Mouse (Mus musculus): ENCODE data around the gene Dnajc10. TPM values are rescaled to one million over a fixed set of nuclear protein-coding genes. Genes with fewer than 3 reads are reported as not detected.

Dnajc10 gene
- polyA plus RNA-seq, 1 experiment from 2014 or later, result 96.6 TPM

- H3K9ac ChIP-seq (ENCODE audit: low read length), result no peak overlapping the region
- no peak for DNase-seq (ENCODE audit: low spot score)
- H3K9me3 ChIP-seq (ENCODE audit: control insufficient read depth, low read length), result no peaks in the 10 kb centered on the region
- no peaks in the 10 kb centered on the region for H3K4me1 ChIP-seq (ENCODE audit: control insufficient read depth, insufficient read depth, low read length)
- H3K4me3 ChIP-seq (ENCODE audit: low read depth, low read length), result no peak overlapping the region
- H3K27ac ChIP-seq (ENCODE audit: low read depth, low read length), result no peak overlapping the region
- no peak overlapping the region for H3K4me2 ChIP-seq (ENCODE audit: low read depth)
- ATAC-seq (ENCODE audit: insufficient read depth, low FRiP score, low TSS enrichment), result no peak
- no peaks in the 10 kb centered on the region for H3K36me3 ChIP-seq (ENCODE audit: control insufficient read depth, insufficient read depth, low read length)
- H3K27me3 ChIP-seq (ENCODE audit: control insufficient read depth, insufficient read depth, low read length), result no peaks in the 10 kb centered on the region
Measured at GRCm38 (mm10) chr2:80374892-80375291, 59.6 kb downstream of the Dnajc10 start.

GRCm38 (mm10) chr2:80379848-80380247 lies 64.6 kb downstream of the Dnajc10 start:
- Histone ChIP-seq H3K4me1 (ENCODE audit: control insufficient read depth, insufficient read depth, low read length) (no peaks in the 10 kb centered on the region), H3K9ac (ENCODE audit: low read length) (no peak overlapping the region), H3K27ac (ENCODE audit: low read depth, low read length) (no peak overlapping the region), H3K27me3 (ENCODE audit: control insufficient read depth, insufficient read depth, low read length) (no peaks in the 10 kb centered on the region), H3K4me2 (ENCODE audit: low read depth) (no peak overlapping the region), H3K4me3 (ENCODE audit: low read depth, low read length) (no peak overlapping the region), H3K9me3 (ENCODE audit: control insufficient read depth, low read length) (no peaks in the 10 kb centered on the region), H3K36me3 (ENCODE audit: control insufficient read depth, insufficient read depth, low read length) (no peaks in the 10 kb centered on the region)
- DNase-seq (ENCODE audit: low spot score) (no peak), ATAC-seq (ENCODE audit: insufficient read depth, low FRiP score, low TSS enrichment) (no peak)
- WGBS, result 94% methylated on average over 5 of the region's 5 CpGs

- H3K27me3 ChIP-seq (ENCODE audit: control insufficient read depth, insufficient read depth, low read length), result no peaks in the 10 kb centered on the region
- no peaks in the 10 kb centered on the region for H3K4me1 ChIP-seq (ENCODE audit: control insufficient read depth, insufficient read depth, low read length)
- WGBS, result 82% methylated on average over 4 of the region's 4 CpGs
- H3K9me3 ChIP-seq (ENCODE audit: control insufficient read depth, low read length), result no peaks in the 10 kb centered on the region
- H3K4me3 ChIP-seq (ENCODE audit: low read depth, low read length), result no peak overlapping the region
- H3K4me2 ChIP-seq (ENCODE audit: low read depth), result no peak overlapping the region
- no peaks in the 10 kb centered on the region for H3K36me3 ChIP-seq (ENCODE audit: control insufficient read depth, insufficient read depth, low read length)
- H3K9ac ChIP-seq (ENCODE audit: low read length), result no peak overlapping the region
- H3K27ac ChIP-seq (ENCODE audit: low read depth, low read length), result no peak overlapping the region
- ATAC-seq (ENCODE audit: insufficient read depth, low FRiP score, low TSS enrichment), result no peak
- DNase-seq (ENCODE audit: low spot score), result no peak
Measured at GRCm38 (mm10) chr2:80384447-80384846, 69.2 kb downstream of the Dnajc10 start.

- no peaks in the 10 kb centered on the region for H3K36me3 ChIP-seq (ENCODE audit: control insufficient read depth, insufficient read depth, low read length)
- no peak overlapping the region for H3K4me2 ChIP-seq (ENCODE audit: low read depth)
- no peaks in the 10 kb centered on the region for H3K9me3 ChIP-seq (ENCODE audit: control insufficient read depth, low read length)
- no peak overlapping the region for H3K4me3 ChIP-seq (ENCODE audit: low read depth, low read length)
- no peak overlapping the region for H3K27ac ChIP-seq (ENCODE audit: low read depth, low read length)
- no peak for ATAC-seq (ENCODE audit: insufficient read depth, low FRiP score, low TSS enrichment)
- H3K27me3 ChIP-seq (ENCODE audit: control insufficient read depth, insufficient read depth, low read length), result no peaks in the 10 kb centered on the region
- H3K4me1 ChIP-seq (ENCODE audit: control insufficient read depth, insufficient read depth, low read length), result no peaks in the 10 kb centered on the region
- H3K9ac ChIP-seq (ENCODE audit: low read length), result no peak overlapping the region
- WGBS, result 94% methylated on average over 2 of the region's 2 CpGs
- DNase-seq (ENCODE audit: low spot score), result no peak
Measured at GRCm38 (mm10) chr2:80386255-80386654, 71.0 kb downstream of the Dnajc10 start.

GRCm38 (mm10) chr2:80387668-80388067 lies 72.4 kb downstream of the Dnajc10 start:
- H3K27ac ChIP-seq (ENCODE audit: low read depth, low read length), result no peak overlapping the region
- 68% methylated on average over 9 of the region's 9 CpGs for WGBS
- H3K9ac ChIP-seq (ENCODE audit: low read length), result no peak overlapping the region
- peak; percentile 19 for DNase-seq (ENCODE audit: low spot score)
- no peaks in the 10 kb centered on the region for H3K27me3 ChIP-seq (ENCODE audit: control insufficient read depth, insufficient read depth, low read length)
- H3K4me2 ChIP-seq (ENCODE audit: low read depth), result no peak overlapping the region
- no peaks in the 10 kb centered on the region for H3K9me3 ChIP-seq (ENCODE audit: control insufficient read depth, low read length)
- H3K4me3 ChIP-seq (ENCODE audit: low read depth, low read length), result no peak overlapping the region
- no peak for ATAC-seq (ENCODE audit: insufficient read depth, low FRiP score, low TSS enrichment)
- no peaks in the 10 kb centered on the region for H3K4me1 ChIP-seq (ENCODE audit: control insufficient read depth, insufficient read depth, low read length)
- no peaks in the 10 kb centered on the region for H3K36me3 ChIP-seq (ENCODE audit: control insufficient read depth, insufficient read depth, low read length)

GRCm38 (mm10) chr2:80388341-80388740 lies 73.1 kb downstream of the Dnajc10 start:
- no peaks in the 10 kb centered on the region for H3K36me3 ChIP-seq (ENCODE audit: control insufficient read depth, insufficient read depth, low read length)
- no peaks in the 10 kb centered on the region for H3K27me3 ChIP-seq (ENCODE audit: control insufficient read depth, insufficient read depth, low read length)
- H3K4me1 ChIP-seq (ENCODE audit: control insufficient read depth, insufficient read depth, low read length), result no peaks in the 10 kb centered on the region
- no peaks in the 10 kb centered on the region for H3K9me3 ChIP-seq (ENCODE audit: control insufficient read depth, low read length)
- no peak overlapping the region for H3K4me2 ChIP-seq (ENCODE audit: low read depth)
- H3K27ac ChIP-seq (ENCODE audit: low read depth, low read length), result no peak overlapping the region
- no peak overlapping the region for H3K9ac ChIP-seq (ENCODE audit: low read length)
- DNase-seq (ENCODE audit: low spot score), result no peak
- no peak for ATAC-seq (ENCODE audit: insufficient read depth, low FRiP score, low TSS enrichment)
- H3K4me3 ChIP-seq (ENCODE audit: low read depth, low read length), result no peak overlapping the region
- 75% methylated on average over 3 of the region's 3 CpGs for WGBS

- Histone ChIP-seq H3K4me2 (ENCODE audit: low read depth) (no peak overlapping the region), H3K4me1 (ENCODE audit: control insufficient read depth, insufficient read depth, low read length) (peaks cover 19% of the 10 kb centered on the region), H3K9me3 (ENCODE audit: control insufficient read depth, low read length) (no peaks in the 10 kb centered on the region), H3K27ac (ENCODE audit: low read depth, low read length) (no peak overlapping the region), H3K27me3 (ENCODE audit: control insufficient read depth, insufficient read depth, low read length) (no peaks in the 10 kb centered on the region), H3K36me3 (ENCODE audit: control insufficient read depth, insufficient read depth, low read length) (no peaks in the 10 kb centered on the region), H3K4me3 (ENCODE audit: low read depth, low read length) (no peak overlapping the region), H3K9ac (ENCODE audit: low read length) (no peak overlapping the region)
- ATAC-seq (ENCODE audit: insufficient read depth, low FRiP score, low TSS enrichment), result no peak
- WGBS, result 18% methylated on average over 7 of the region's 7 CpGs
- no peak for DNase-seq (ENCODE audit: low spot score)
Measured at GRCm38 (mm10) chr2:80396057-80396456, 80.8 kb downstream of the Dnajc10 start.

GRCm38 (mm10) chr2:80396864-80397263 lies 81.6 kb downstream of the Dnajc10 start:
- no peak overlapping the region for H3K4me2 ChIP-seq (ENCODE audit: low read depth)
- H3K4me1 ChIP-seq (ENCODE audit: control insufficient read depth, insufficient read depth, low read length), result peaks cover 19% of the 10 kb centered on the region
- no peaks in the 10 kb centered on the region for H3K36me3 ChIP-seq (ENCODE audit: control insufficient read depth, insufficient read depth, low read length)
- H3K27ac ChIP-seq (ENCODE audit: low read depth, low read length), result no peak overlapping the region
- no peaks in the 10 kb centered on the region for H3K9me3 ChIP-seq (ENCODE audit: control insufficient read depth, low read length)
- DNase-seq (ENCODE audit: low spot score) (no peak), ATAC-seq (ENCODE audit: insufficient read depth, low FRiP score, low TSS enrichment) (no peak)
- H3K9ac ChIP-seq (ENCODE audit: low read length), result no peak overlapping the region
- 32% methylated on average over 3 of the region's 3 CpGs for whole genome bisulfite sequencing
- no peak overlapping the region for H3K4me3 ChIP-seq (ENCODE audit: low read depth, low read length)
- no peaks in the 10 kb centered on the region for H3K27me3 ChIP-seq (ENCODE audit: control insufficient read depth, insufficient read depth, low read length)

GRCm38 (mm10) chr2:80398595-80399099 lies 83.4 kb downstream of the Dnajc10 start:
- H3K27me3 ChIP-seq (ENCODE audit: control insufficient read depth, insufficient read depth, low read length), result no peaks in the 10 kb centered on the region
- no peaks in the 10 kb centered on the region for H3K36me3 ChIP-seq (ENCODE audit: control insufficient read depth, insufficient read depth, low read length)
- H3K4me1 ChIP-seq (ENCODE audit: control insufficient read depth, insufficient read depth, low read length), result peaks cover 19% of the 10 kb centered on the region
- H3K4me2 ChIP-seq (ENCODE audit: low read depth), result no peak overlapping the region
- H3K27ac ChIP-seq (ENCODE audit: low read depth, low read length), result peak overlapping the region; percentile 1
- ATAC-seq (ENCODE audit: insufficient read depth, low FRiP score, low TSS enrichment), result peak; percentile 86
- no peaks in the 10 kb centered on the region for H3K9me3 ChIP-seq (ENCODE audit: control insufficient read depth, low read length)
- no peak overlapping the region for H3K9ac ChIP-seq (ENCODE audit: low read length)
- H3K4me3 ChIP-seq (ENCODE audit: low read depth, low read length), result no peak overlapping the region
- 14% methylated on average over 3 of the region's 3 CpGs for WGBS
- peak; percentile 62 for DNase-seq (ENCODE audit: low spot score)

All from neural tube, embryonic 11.5 days (tissue).